Mouse (Mus musculus): ENCODE results near the gene Spata45. TPM values are rescaled to one million over a fixed set of nuclear protein-coding genes. Genes with fewer than 3 reads are reported as not detected.

Spata45 gene
- total RNA-seq, 1 experiment from 2014 or later: not detected

- ATAC-seq (replicated peaks in 1 of 2; ENCODE audit: insufficient read depth in 1 of 2, low FRiP score in 2 of 2, low TSS enrichment in 1 of 2, low read depth in 1 of 2, poor library complexity in 2 of 2, severe bottlenecking in 2 of 2): no peak
These were observed 31.9 kb downstream of the Spata45 start for GRCm38 (mm10) chr1:191068377-191068776.

DNA sequence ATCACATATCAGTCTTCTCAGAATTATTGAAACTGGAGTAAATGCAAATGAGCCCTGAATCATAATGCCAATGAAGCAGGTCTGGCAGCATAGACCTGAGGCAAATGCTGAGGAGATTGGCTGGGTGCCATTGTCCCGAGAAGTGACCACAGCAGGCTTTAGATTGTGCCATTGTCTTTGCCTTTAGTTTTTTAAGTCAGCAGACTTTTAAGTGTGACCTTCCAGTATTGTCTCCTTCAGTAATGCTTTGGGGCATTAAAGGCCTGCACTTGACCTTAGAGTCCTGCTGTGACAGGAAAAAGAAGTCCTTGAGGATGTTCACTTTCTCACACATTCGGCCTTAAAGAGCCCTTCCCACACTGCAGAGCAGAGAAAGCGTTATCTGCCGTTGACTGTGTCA lies 33.8 kb downstream of the Spata45 start:
- no peak for ATAC-seq (replicated peaks in 1 of 2; ENCODE audit: insufficient read depth in 1 of 2, low FRiP score in 2 of 2, low TSS enrichment in 1 of 2, low read depth in 1 of 2, poor library complexity in 2 of 2, severe bottlenecking in 2 of 2)

DNA sequence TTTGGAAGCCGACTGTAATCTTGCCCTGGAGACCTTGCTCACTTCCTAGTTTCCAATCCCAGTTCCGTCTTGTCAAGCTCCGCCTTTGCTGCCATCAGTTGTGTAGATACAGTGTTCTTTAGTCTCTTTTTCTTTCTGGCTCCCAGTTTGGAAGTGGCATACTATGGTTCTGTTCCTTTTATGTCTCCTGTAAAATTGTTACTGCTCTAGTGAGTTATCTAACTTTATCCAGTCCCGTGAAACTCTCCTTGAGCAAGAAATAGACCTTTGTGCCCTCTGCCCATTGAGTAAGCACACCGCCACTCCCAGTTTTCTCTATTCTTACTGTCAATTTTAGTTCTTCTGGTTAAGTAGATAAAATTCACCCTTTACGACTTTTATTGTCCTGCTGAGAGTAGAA lies 35.2 kb downstream of the Spata45 start:
- ATAC-seq (replicated peaks in 1 of 2; ENCODE audit: insufficient read depth in 1 of 2, low FRiP score in 2 of 2, low TSS enrichment in 1 of 2, low read depth in 1 of 2, poor library complexity in 2 of 2, severe bottlenecking in 2 of 2): no peak

GRCm38 (mm10) chr1:191072329-191072913 lies 36.0 kb downstream of the Spata45 start:
- ATAC-seq (replicated peaks in 1 of 2; ENCODE audit: insufficient read depth in 1 of 2, low FRiP score in 2 of 2, low TSS enrichment in 1 of 2, low read depth in 1 of 2, poor library complexity in 2 of 2, severe bottlenecking in 2 of 2): no peak

DNA sequence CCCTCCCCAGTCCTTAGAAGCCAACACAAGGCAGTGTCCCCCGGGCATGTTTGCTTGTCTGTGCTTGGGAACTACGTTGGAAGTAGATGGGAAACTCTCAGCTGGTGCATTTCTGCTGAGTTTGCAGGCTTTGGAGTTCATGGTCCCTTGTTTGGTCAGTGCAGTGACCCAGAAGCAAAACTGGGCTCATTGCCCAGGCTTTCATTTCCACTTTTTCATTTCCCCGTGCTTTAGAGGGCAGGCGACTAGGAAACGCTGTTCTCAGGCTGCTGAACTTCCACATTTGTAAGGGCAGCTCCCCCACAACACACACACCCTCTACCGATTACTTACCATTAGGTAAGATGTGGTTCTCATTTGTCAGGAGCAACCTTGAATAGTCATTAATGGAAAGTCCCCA lies 36.6 kb downstream of the Spata45 start:
- ATAC-seq (replicated peaks in 1 of 2; ENCODE audit: insufficient read depth in 1 of 2, low FRiP score in 2 of 2, low TSS enrichment in 1 of 2, low read depth in 1 of 2, poor library complexity in 2 of 2, severe bottlenecking in 2 of 2): peak; percentile 55 to 64; a peak in 3 of 4 replicates

GRCm38 (mm10) chr1:191073486-191073885 lies 37.0 kb downstream of the Spata45 start:
- no peak for ATAC-seq (replicated peaks in 1 of 2; ENCODE audit: insufficient read depth in 1 of 2, low FRiP score in 2 of 2, low TSS enrichment in 1 of 2, low read depth in 1 of 2, poor library complexity in 2 of 2, severe bottlenecking in 2 of 2)

DNA sequence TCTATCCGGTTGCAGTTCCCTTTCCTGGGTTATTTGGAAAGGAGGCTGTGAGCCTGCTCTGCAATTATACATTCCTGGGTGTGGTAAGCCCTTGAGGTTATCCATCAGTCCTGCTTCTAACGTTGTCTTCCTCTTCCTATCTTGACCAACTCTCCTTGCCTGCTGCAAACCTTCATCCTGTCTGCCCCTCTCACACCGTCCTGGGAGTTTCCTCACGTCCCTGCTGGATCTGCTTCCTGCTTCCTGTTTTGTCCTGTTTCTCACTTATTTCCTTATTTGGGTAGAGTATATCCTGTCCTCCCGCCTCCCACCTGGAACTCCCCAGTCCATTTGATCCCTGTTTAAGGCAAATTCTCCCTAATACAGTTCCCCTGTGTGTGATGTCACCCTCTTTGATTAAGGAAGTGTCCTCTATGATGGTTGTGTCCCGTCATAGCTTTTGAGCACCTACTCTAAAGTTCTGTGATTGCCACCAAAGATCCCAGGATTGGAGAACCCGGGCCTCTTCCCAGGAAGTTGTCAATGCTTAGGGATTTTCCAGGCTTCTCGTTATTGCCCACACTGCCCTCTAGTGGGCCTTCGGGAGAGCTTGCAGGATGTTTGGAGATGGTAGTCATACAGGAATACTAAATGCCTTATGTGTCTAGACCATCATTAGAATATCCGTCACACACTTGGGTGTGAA lies 38.9 kb downstream of the Spata45 start:
- ATAC-seq (replicated peaks in 1 of 2; ENCODE audit: insufficient read depth in 1 of 2, low FRiP score in 2 of 2, low TSS enrichment in 1 of 2, low read depth in 1 of 2, poor library complexity in 2 of 2, severe bottlenecking in 2 of 2): peak in 1 of 2 experiments; percentile 27; a peak in 1 of 4 replicates

DNA sequence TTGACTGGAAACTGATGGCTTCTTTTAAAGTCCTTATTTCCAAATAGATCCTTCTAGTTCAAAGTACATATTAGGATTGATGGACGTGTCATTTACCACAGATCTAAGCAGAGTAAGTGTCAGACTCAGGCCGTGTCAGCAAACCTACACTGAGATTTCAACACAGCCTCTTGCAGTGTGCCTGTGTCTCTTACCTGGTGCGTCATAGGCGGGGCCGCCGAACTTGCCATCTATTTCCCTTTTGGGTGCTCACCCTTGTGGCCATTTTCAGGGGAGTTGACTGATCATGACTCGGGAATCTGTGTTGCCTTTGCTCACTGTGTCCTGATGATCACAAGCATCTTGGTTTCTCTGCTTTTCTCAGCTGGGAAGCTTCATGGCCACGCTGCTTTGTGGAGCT lies 46.8 kb downstream of the Spata45 start:
- no peak for ATAC-seq (replicated peaks in 1 of 2; ENCODE audit: insufficient read depth in 1 of 2, low FRiP score in 2 of 2, low TSS enrichment in 1 of 2, low read depth in 1 of 2, poor library complexity in 2 of 2, severe bottlenecking in 2 of 2)

DNA sequence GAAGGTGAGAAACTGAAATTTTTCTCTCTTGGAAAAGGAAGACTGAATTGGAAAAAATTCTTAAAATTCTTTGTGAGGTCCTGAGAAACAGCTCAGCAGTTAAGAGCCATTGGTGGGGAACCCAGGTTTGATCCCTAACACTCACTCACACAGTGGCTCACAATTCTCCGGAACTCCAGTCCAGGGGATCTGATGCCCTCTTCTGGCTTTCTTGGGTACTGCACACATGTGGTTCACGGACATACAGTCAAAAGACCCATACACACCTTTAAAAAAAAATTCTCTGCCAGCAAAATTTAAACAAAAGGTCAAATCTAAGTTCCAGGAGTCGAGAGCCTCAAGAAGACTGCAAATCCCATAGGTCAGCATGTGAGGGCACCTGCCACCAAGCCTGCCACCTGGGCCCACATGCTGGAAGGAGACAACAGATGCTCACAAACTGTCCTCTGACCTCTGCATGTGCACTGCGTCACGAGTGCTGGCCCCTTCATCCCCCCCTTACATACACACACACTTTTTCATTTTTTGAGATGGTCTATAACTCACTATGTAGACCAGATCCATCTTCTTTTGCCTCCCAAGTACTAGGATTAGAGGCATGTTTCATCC lies 48.6 kb downstream of the Spata45 start:
- ATAC-seq (replicated peaks in 1 of 2; ENCODE audit: insufficient read depth in 1 of 2, low FRiP score in 2 of 2, low TSS enrichment in 1 of 2, low read depth in 1 of 2, poor library complexity in 2 of 2, severe bottlenecking in 2 of 2): no peak

- ATAC-seq (replicated peaks in 1 of 2; ENCODE audit: insufficient read depth in 1 of 2, low FRiP score in 2 of 2, low TSS enrichment in 1 of 2, low read depth in 1 of 2, poor library complexity in 2 of 2, severe bottlenecking in 2 of 2): peak; percentile 94 to 98
These were observed 49.2 kb downstream of the Spata45 start for GRCm38 (mm10) chr1:191085597-191085996.

GRCm38 (mm10) chr1:191086304-191086878 lies 50.0 kb downstream of the Spata45 start:
- ATAC-seq (replicated peaks in 1 of 2; ENCODE audit: insufficient read depth in 1 of 2, low FRiP score in 2 of 2, low TSS enrichment in 1 of 2, low read depth in 1 of 2, poor library complexity in 2 of 2, severe bottlenecking in 2 of 2): no peak

GRCm38 (mm10) chr1:191086960-191087359 lies 50.5 kb downstream of the Spata45 start:
- ATAC-seq (replicated peaks in 1 of 2; ENCODE audit: insufficient read depth in 1 of 2, low FRiP score in 2 of 2, low TSS enrichment in 1 of 2, low read depth in 1 of 2, poor library complexity in 2 of 2, severe bottlenecking in 2 of 2): no peak

DNA sequence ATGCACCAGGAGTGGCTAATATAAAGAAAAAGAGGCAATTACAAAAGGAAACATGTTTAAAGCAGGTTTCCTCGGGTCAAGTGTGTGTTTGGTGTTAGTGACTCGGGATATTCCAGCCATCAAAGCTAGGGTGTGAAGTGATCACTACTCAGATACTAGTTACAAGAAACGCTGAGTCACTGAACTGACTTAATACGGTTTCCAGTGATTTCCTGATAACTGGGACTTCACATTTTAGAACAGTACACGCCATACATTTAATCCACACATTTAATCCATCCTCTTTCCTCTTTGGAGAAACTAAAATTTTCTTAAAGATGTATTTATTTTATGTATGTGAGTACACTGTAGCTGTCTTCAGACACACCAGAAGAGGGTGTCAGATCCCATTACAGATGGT lies 51.5 kb downstream of the Spata45 start:
- ATAC-seq (replicated peaks in 1 of 2; ENCODE audit: insufficient read depth in 1 of 2, low FRiP score in 2 of 2, low TSS enrichment in 1 of 2, low read depth in 1 of 2, poor library complexity in 2 of 2, severe bottlenecking in 2 of 2): no peak

DNA sequence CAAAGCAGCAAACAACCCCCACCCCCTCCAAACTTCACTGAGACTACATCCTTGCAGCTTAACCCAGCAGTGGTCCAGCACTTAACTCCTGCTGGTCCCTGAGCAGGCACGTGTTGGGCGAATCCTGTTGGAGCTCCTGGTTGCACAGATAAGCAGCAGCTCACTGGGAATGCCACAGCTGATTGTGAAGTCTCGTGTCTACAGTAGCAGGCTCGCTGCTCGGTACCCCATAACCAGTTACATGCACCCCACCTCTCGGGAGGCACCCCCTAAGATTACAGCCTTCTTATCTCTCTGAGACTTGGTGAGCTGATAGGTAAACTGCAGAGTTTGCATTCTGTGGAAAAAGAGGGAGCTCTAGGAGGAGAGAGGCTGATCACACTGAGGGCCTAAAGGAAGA lies 52.9 kb downstream of the Spata45 start:
- no peak for ATAC-seq (replicated peaks in 1 of 2; ENCODE audit: insufficient read depth in 1 of 2, low FRiP score in 2 of 2, low TSS enrichment in 1 of 2, low read depth in 1 of 2, poor library complexity in 2 of 2, severe bottlenecking in 2 of 2)

DNA sequence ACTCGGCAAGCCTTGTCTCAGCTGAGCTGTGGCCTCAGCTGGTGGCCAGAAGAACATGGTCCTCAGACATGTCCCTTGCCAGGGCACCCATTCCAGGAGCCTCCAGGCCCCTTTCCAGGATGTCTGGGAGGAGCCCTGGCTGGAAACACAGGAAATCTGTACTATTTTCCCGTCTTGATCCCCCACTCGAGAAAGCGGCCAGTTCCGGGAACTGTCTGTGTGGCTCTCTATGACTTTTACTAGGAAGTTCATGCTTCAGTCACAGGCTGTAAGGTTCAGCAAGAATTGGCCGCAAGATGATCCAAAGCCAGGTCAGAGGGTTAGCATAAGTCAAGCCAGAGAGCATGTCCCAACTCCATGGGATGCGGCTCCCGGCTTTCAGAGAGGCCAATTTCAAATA lies 55.6 kb downstream of the Spata45 start:
- no peak for ATAC-seq (replicated peaks in 1 of 2; ENCODE audit: insufficient read depth in 1 of 2, low FRiP score in 2 of 2, low TSS enrichment in 1 of 2, low read depth in 1 of 2, poor library complexity in 2 of 2, severe bottlenecking in 2 of 2)
